Mouse (Mus musculus): ENCODE results near the gene Aoc1.

- TF ChIP-seq MAX (IDR thresholded peaks at IDR 0.05; ENCODE audit: low read length) (no peak), CHD2 (IDR thresholded peaks at IDR 0.05; ENCODE audit: low read length) (no peak), MYC (IDR thresholded peaks at IDR 0.05; ENCODE audit: low read depth, low read length) (no peak), EP300 (IDR thresholded peaks at IDR 0.05; ENCODE audit: low read length) (no peak), ZMIZ1 (IDR thresholded peaks at IDR 0.05; ENCODE audit: low read depth, low read length) (no peak), CTCF (conservative IDR thresholded peaks at IDR 0.05 in 1 of 2, IDR thresholded peaks at IDR 0.05 in 1 of 2; ENCODE audit: low read depth in 2 of 2, low read length in 2 of 2) (no peak)
Measured at GRCm38 (mm10) chr6:48929595-48929994, 56.9 kb downstream of the Aoc1 start, which contains the start of gene 1600015I10Rik.

Measured in CH12.LX (cell line).